Mouse (Mus musculus) neural tube, embryonic 15.5 days (tissue): ENCODE results near the gene Mybphl. TPM values are rescaled to one million over a fixed set of nuclear protein-coding genes. Genes with fewer than 3 reads are reported as not detected.

Source experiments
- ATAC-seq: fragments of 200-750 bp; cut with Nextera tagmentation; 2 replicates; pipeline ENCODE4 v1.8.0; 2017; ENCODE audit warnings: mild to moderate bottlenecking, moderate TSS enrichment, moderate library complexity; ENCODE audit not compliant: low FRiP score
- H3K27ac ChIP-seq: fragments of 300-500 bp; sonication (generic); replicated peaks from 2 replicates; pipeline ENCODE4 v1.5.1; 2015; ENCODE audit warnings: mild to moderate bottlenecking, inconsistent platforms
- H3K27me3 ChIP-seq: fragments of 300-500 bp; sonication (generic); replicated peaks from 2 replicates; pipeline ENCODE4 v1.6.1; 2015; ENCODE audit warnings: inconsistent platforms
- H3K36me3 ChIP-seq: fragments of 300-500 bp; sonication (generic); 2 replicates; pipeline ENCODE4 v1.6.1; 2015; ENCODE audit warnings: inconsistent platforms
- H3K4me1 ChIP-seq: fragments of 300-500 bp; sonication (generic); 2 replicates; pipeline ENCODE4 v1.6.1; 2015; ENCODE audit warnings: inconsistent platforms
- H3K4me2 ChIP-seq: fragments of 300-500 bp; sonication (generic); 2 replicates; pipeline ENCODE4 v1.6.1; 2015; ENCODE audit warnings: inconsistent platforms, mild to moderate bottlenecking, moderate library complexity
- H3K4me3 ChIP-seq: fragments of 300-500 bp; sonication (generic); replicated peaks from 2 replicates; pipeline ENCODE4 v1.5.1; 2015; ENCODE audit warnings: mild to moderate bottlenecking, inconsistent platforms
- H3K9ac ChIP-seq: fragments of 300-500 bp; sonication (generic); replicated peaks from 2 replicates; pipeline ENCODE4 v1.6.1; 2015; ENCODE audit warnings: mild to moderate bottlenecking, inconsistent platforms
- H3K9me3 ChIP-seq: fragments of 300-500 bp; sonication (generic); replicated peaks from 2 replicates; pipeline ENCODE4 v1.6.1; 2016; ENCODE audit warnings: inconsistent platforms
- WGBS: fragments of 180-500 bp; shearing (Covaris S2); methylation state at CpG from one replicate; pipeline ENCODE4 v1.1.7; 2015; ENCODE audit warnings: mixed read lengths; 5-methylcytosine and 5-hydroxymethylcytosine counted together
- polyA plus RNA-seq: library from polyadenylated mRNA; unstranded; fragments of >200 nt; fragmentation: Nextera tagmentation; extraction: Ambion mirVana; gene quantifications from 2 replicates; pipeline ENCODE4 v1.2.1, GENCODE M21; 2015

Gene Mybphl
- polyA plus RNA-seq, 1 experiment from 2014 or later = 0.15 TPM

- Histone ChIP-seq H3K27me3 (no peaks in the 10 kb centered on the region), H3K4me1 (peaks cover 70% of the 10 kb centered on the region), H3K36me3 (peaks cover 21% of the 10 kb centered on the region), H3K9me3 (no peaks in the 10 kb centered on the region), H3K27ac (no peak overlapping the region), H3K4me3 (no peak overlapping the region), H3K9ac (no peak overlapping the region), H3K4me2 (peak overlapping the region; percentile 90)
- no peak for ATAC-seq
- WGBS = 97% methylated on average over 35 of the region's 35 CpGs
Observed at GRCm38 (mm10) chr3:108413634-108414360, 49.1 kb downstream of the Mybphl start.

DNA sequence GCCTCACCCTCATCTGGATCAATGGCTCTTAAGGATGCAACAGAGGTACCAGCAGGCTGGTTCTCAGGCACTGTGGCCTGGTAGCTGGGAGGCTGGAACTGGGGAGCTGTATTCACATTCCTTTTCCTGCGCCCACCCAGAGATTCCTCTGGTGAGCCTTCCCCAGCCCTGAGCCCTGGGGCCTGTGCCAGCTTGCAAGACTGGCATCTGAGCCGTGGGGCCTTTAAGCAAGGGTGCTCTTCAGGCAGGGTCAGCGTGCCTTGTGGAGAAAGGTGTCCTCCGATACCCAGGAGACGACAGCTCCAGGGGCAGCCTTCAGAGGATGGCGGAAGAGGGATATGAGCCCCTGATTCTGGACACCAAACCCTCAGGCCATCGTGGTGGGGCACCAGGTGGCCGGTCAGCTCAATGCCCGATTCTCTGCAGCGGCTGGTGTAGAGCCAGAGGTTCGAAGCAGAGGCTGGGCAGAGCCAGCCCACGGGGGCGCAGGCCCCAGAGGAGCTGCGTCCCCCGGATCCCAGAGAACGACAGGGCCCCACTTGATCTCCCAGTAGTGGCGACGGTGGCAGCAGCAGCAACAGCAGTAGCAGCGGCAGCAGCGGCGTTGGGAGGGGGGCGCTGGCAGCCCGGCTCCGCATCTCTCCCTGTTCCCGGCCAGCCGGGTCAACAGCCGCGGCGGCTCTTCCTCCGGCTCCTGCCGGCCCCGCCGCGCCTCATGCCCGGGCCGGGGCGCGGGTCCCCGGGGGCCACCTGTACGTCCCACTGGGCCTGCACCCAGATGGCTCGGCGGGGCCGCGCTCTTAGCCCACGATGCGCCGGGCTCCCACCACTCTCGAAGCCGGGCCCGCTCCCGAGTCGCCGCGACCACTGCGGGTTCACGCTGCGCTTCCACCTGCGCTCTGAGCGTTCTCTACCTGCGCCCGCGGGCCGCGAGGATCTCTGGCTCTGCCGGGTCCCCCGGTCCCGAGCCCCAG, 50.4 kb downstream of the Mybphl start, which contains the start of gene Celsr2:
TSS of gene Celsr2 (minus strand) at position 696 of the 974 bp plus-strand sequence.
- 3% methylated on average over 60 of the region's 67 CpGs for WGBS
- Histone ChIP-seq H3K27me3 (no peaks in the 10 kb centered on the region), H3K4me3 (peak within 1 kb of the TSS; percentile 76), H3K4me1 (peaks cover 56% of the 10 kb centered on the region), H3K4me2 (peak within 1 kb of the TSS; percentile 90), H3K36me3 (peaks cover 21% of the 10 kb centered on the region), H3K27ac (peak within 1 kb of the TSS; percentile 88), H3K9ac (peak within 1 kb of the TSS; percentile 97), H3K9me3 (no peaks in the 10 kb centered on the region)
- ATAC-seq = peak; percentile 56

- Histone ChIP-seq H3K9ac (peak overlapping the region; percentile 97), H3K9me3 (no peaks in the 10 kb centered on the region), H3K36me3 (peaks cover 21% of the 10 kb centered on the region), H3K4me2 (peak overlapping the region; percentile 90), H3K27me3 (no peaks in the 10 kb centered on the region), H3K4me1 (peaks cover 50% of the 10 kb centered on the region), H3K4me3 (peak overlapping the region; percentile 76), H3K27ac (peak overlapping the region; percentile 88)
- peak; percentile 90 for ATAC-seq
- under 1% methylated on average over 48 of the region's 48 CpGs for WGBS
Observed at GRCm38 (mm10) chr3:108415831-108416223, 51.1 kb downstream of the Mybphl start.

DNA sequence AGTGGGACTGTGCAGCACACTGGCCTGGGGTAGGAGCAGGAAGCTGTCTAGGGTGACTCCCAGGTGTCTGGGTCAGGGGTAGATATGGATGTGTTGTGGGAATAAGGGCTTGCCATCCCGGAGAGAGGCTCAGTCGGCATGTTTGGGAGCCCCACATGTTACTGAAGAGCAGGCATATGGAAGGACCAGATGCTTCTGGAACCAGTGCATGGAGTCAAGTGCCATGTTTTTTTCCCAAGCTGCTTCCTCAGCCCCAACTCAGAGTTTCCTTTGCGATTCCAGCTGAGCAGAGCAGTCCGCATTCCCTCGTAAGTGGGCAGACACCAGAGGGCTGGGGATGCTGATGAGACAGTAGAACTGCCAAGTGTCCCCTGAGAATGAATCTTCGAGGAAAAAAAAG, 58.3 kb downstream of the Mybphl start:
- peak overlapping the region; percentile 52 for H3K4me2 ChIP-seq
- H3K9ac ChIP-seq = no peak overlapping the region
- ATAC-seq = no peak
- WGBS = 22% methylated on average over 6 of the region's 6 CpGs
- H3K9me3 ChIP-seq = no peaks in the 10 kb centered on the region
- H3K4me1 ChIP-seq = peaks cover 34% of the 10 kb centered on the region
- peaks cover 29% of the 10 kb centered on the region for H3K36me3 ChIP-seq
- H3K27me3 ChIP-seq = no peaks in the 10 kb centered on the region
- no peak overlapping the region for H3K4me3 ChIP-seq
- 0 out of 2 replicates have a peak overlapping the region, but pooled peaks have one; percentile 60 for H3K27ac ChIP-seq

DNA sequence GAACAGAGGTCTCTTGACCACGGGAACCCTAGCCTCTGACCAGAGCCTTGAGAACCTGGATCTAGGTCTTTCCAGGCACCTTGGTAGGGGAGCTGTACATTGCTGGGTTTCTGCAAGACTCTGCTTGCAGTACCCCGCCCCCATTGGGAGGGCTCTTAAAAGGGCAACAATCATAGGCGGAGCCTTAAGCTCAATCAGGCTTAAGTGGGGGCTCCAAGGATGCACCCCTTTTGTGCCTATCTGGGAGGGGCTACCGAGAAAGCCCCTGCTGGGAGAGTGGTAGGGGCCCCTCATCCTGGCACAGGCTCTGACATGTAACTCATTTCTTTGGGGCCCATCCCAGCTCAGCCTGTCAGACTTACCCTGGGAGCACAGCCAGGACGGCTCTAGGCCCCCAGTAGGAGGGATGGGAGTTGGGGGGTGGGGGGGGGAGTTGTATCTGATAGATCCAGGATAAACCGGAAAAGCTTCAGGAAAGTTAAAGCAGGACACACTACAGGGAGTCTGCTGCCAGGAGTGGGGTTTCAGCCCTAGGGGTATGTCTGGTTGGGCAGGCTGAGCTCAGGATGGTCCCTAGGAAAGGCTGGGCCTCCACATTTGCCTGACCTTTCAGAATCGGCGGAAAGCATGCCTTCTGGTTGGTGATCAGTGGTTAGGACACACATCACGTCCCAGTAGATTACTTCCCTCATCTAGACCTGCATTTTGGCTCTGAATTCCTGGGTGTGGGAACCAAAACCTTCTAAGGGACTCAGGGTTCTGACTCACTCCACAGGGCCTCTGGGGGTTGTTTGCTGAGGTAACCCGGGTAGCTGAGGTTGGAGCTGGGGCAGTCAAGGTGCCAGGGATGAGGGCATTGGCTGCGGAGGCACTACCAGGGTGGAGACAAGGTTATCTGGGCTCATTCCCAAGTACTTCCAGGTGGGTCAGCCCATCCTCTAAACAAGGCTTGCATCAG, 59.4 kb downstream of the Mybphl start:
- WGBS = 16% methylated on average over 11 of the region's 11 CpGs
- Histone ChIP-seq H3K4me2 (peak overlapping the region; percentile 52), H3K27ac (peak overlapping the region; percentile 60), H3K4me3 (peak overlapping the region; percentile 24; the same call in 1 of the 2 replicates), H3K9me3 (no peaks in the 10 kb centered on the region), H3K9ac (peak overlapping the region; percentile 38; the same call in 1 of the 2 replicates), H3K27me3 (no peaks in the 10 kb centered on the region), H3K36me3 (peaks cover 41% of the 10 kb centered on the region), H3K4me1 (peaks cover 34% of the 10 kb centered on the region)
- peak; percentile 83 for ATAC-seq

DNA sequence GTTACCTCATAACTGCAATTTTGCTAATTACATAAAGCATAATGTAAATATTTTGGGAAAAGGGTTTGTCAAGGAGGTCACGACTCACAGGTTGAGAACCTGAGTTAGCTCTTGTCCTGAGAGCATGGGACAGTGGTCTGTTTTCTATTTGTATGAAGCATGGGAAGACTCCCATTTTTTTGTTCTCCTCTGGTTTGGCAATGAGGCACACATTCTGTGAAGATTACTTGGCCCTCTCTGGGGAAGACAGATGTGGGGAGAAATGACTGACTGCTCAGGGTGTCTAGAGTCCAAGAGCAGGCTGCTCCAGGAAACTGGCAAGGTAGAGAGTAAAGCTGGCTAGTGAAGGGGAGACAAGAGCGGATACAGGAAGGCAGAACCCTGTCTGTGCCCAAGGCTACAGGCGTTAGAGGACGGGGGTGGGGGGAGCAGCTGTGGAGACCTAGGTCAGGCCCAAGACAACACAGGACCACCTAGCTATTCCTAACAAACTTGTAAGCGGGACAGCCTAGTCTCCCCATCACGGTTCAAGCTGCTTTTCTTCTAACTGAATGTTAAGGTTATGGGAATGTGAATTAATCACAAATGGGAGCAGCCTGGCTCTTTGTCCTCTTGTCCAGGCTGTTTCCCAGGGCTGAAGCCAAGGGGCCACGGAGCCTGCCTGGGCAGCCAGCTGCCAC, 60.4 kb downstream of the Mybphl start:
- Histone ChIP-seq H3K4me3 (no peak overlapping the region), H3K27ac (peak overlapping the region; percentile 33; the same call in 1 of the 2 replicates), H3K4me1 (peaks cover 34% of the 10 kb centered on the region), H3K27me3 (no peaks in the 10 kb centered on the region), H3K36me3 (peaks cover 50% of the 10 kb centered on the region), H3K9ac (no peak overlapping the region), H3K4me2 (no peak overlapping the region), H3K9me3 (no peaks in the 10 kb centered on the region)
- ATAC-seq = no peak
- WGBS = 33% methylated on average over 7 of the region's 7 CpGs

- 69% methylated on average over 6 of the region's 6 CpGs for WGBS
- H3K27ac ChIP-seq = peak overlapping the region; percentile 33
- no peak overlapping the region for H3K4me3 ChIP-seq
- H3K4me2 ChIP-seq = no peak overlapping the region
- H3K27me3 ChIP-seq = no peaks in the 10 kb centered on the region
- peaks cover 52% of the 10 kb centered on the region for H3K36me3 ChIP-seq
- peaks cover 34% of the 10 kb centered on the region for H3K4me1 ChIP-seq
- no peaks in the 10 kb centered on the region for H3K9me3 ChIP-seq
- no peak for ATAC-seq
- H3K9ac ChIP-seq = no peak overlapping the region
Observed at GRCm38 (mm10) chr3:108425624-108426018, 60.9 kb downstream of the Mybphl start.

Other genes starting within 250 kb of the Mybphl start
- gene Gnai3, start 218.8 kb upstream of the Mybphl start, polyA plus RNA-seq = 103 and 121 TPM in 2 replicates
- gene Gpr61, start 210.0 kb upstream of the Mybphl start, polyA plus RNA-seq = 6.1 and 7.7 TPM in 2 replicates
- gene Amigo1, start 178.6 kb upstream of the Mybphl start, polyA plus RNA-seq = 10.2 and 14.4 TPM in 2 replicates
- gene Cyb561d1, start 163.7 kb upstream of the Mybphl start, polyA plus RNA-seq = 3.1 TPM in 2 replicates
- gene Atxn7l2, start 154.0 kb upstream of the Mybphl start, polyA plus RNA-seq = 18.4 and 21.2 TPM in 2 replicates
- 0.38 and 0.52 TPM in 2 replicates for gene Sypl2, start 138.3 kb upstream of the Mybphl start, polyA plus RNA-seq
- 239 and 254 TPM in 2 replicates for gene Psma5, start 108.0 kb upstream of the Mybphl start, polyA plus RNA-seq
- gene Sort1, start 80.8 kb upstream of the Mybphl start, polyA plus RNA-seq = 13.6 and 17.0 TPM in 2 replicates
- gene Psrc1, start 18.9 kb downstream of the Mybphl start, polyA plus RNA-seq = 5.5 and 12.4 TPM in 2 replicates
- gene Celsr2, start 50.6 kb downstream of the Mybphl start, polyA plus RNA-seq = 34.4 and 35.0 TPM in 2 replicates
- 206 and 219 TPM in 2 replicates for gene Sars, start 80.3 kb downstream of the Mybphl start, polyA plus RNA-seq
- 0.87 and 1.2 TPM in 2 replicates for gene 1700013F07Rik, start 169.2 kb downstream of the Mybphl start, polyA plus RNA-seq
- gene 5330417C22Rik, start 171.6 kb downstream of the Mybphl start, polyA plus RNA-seq = 12.1 and 15.8 TPM in 2 replicates
- gene Tmem167b, start 197.6 kb downstream of the Mybphl start, polyA plus RNA-seq = 46.3 and 47.5 TPM in 2 replicates
- gene Taf13, start 206.8 kb downstream of the Mybphl start, polyA plus RNA-seq = 43.7 and 46.5 TPM in 2 replicates
- 80.5 and 94.7 TPM in 2 replicates for gene Wdr47, start 226.4 kb downstream of the Mybphl start, polyA plus RNA-seq